Mouse (Mus musculus): ENCODE measurements around the gene Sst.

DNA sequence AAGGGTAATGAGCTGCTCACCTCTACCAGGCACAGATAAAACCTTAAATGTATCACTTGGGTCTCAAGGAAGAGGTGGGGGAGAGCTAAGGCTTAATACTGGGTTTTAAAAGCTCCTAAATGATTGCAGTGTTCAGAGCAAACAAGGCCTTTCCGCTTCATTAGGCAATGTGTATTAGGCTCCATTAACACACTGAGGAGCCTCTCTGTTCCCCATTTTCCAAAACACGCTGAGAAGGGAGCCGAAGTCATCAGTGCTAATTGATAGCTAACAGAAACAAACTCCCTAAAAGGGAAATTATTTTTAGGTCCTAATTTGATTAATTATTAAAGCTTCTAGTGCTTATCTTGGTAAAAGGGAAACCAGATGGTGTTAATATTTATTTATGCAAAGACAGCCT, 48.1 kb downstream of the Sst start:
- TF ChIP-seq POLR2A (IDR thresholded peaks at IDR 0.05; ENCODE audit: insufficient read depth, low read depth, low read length) (no peak), CTCF (IDR thresholded peaks at IDR 0.05) (no peak), EP300 (IDR thresholded peaks at IDR 0.05; ENCODE audit: insufficient read depth, low read depth, low read length) (no peak)

Data from heart, adult 2 months (tissue).